Mouse (Mus musculus): ENCODE results near the gene Eif2ak2.

The Eif2ak2 gene

DNA sequence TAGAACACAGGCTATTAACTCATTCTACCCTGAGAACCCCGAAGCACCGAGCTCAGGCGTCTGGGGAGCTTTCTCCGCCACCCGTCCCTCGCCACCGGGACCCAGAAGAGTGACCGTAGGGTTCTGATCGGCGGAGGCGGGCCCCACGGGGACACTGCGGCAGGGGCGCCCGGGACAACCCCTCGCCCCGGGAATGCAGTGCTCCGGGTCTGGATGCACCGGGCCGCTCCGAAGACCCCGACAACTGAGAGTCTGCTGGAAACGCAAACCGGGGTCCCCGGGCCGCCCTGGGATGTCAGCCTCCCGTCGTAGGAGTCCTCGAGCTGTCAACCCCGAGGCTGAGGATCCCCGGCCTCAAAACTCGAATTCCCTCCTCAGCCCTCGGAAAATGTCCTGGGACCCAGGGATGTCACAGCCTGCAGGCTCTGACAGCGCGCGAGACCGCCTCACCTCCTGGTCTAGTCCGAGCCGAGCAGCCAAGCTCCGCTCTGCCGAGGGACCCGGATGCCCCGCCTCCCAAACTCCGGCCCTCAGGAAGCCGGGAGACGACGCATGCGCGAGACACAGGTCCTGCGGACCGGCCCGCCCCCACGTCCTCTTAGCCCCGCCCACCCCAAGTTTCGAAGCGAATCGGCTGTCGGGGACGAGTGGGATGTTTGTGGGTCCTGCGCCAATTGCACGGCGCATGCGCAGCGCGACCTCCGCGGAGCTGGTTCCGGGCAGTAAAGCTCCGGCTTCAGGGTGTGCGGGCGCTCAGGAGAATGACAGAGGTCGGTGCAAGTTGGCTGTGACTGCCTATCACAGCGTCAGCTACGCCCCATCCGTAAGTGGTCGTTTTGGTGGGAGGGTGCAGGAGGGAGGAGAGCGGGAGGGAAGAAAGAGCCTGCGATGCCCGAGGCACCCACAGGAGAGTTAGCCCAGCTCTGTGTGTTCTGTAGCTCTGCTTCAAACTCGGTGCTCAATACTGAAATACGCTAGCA, 47.2 kb downstream of the Eif2ak2 start, which contains the start of the genes Heatr5b and Gpatch11:
Gene Heatr5b, minus strand, starts transcription at position 509 of the 980 bp plus-strand sequence.
Gene Gpatch11, plus strand, starts transcription at position 712 of the 980 bp plus-strand sequence.
- DNase-seq, result peak; percentile 100

DNA sequence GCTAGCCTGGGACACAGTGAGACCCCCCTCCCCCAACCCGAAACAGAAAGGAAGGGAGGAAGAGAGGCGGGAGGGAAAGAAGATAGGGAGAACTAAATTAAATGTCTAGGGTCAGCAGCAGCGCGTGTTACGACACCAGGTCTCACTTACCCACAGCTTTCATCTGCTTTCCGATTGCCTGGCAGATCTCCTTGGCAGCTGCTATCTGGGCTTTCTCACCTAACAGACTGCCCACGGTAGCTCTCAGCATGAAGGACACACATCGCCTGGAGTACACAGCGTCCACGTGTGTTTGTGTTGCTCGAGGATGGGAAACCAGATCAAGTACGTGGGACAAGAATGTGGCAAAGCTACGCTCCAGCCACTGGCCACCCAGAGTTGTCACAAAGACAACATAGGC, 58.0 kb downstream of the Eif2ak2 start:
- no peak for DNase-seq

- DNase-seq, result no peak
Observed at GRCm38 (mm10) chr17:78809582-78809981, 72.8 kb downstream of the Eif2ak2 start.

GRCm38 (mm10) chr17:78809019-78809418, 73.4 kb downstream of the Eif2ak2 start:
- peak; percentile 10 to 18 for DNase-seq

Measured in cerebellum, postnatal 14 days (tissue).